Mouse (Mus musculus) retina, embryonic 14.5 days (tissue): ENCODE results near the gene Rnf144a.
"Not testable (repeated sequence)": the region's sequence is repeated elsewhere in the genome, so short reads cannot be mapped to it uniquely, and the experiment has no call there.

ENCODE experiments used
- DNase-seq: peaks from one replicate; pipeline ENCODE4 v3.0.0-alpha.2; 2015; ENCODE audit warnings: low spot score

Rnf144a gene

GRCm38 (mm10) chr12:26415104-26415771, at the start of gene Rnf144a:
Gene Rnf144a, minus strand, starts transcription at chr12:26415254.
- peak; percentile 97 for DNase-seq

- DNase-seq, result no peak
Measured at GRCm38 (mm10) chr12:26460091-26460490, 45.0 kb upstream of the Rnf144a start.

GRCm38 (mm10) chr12:26456028-26456698, 41.1 kb upstream of the Rnf144a start, which contains the start of gene Rsad2:
Gene Rsad2, minus strand, starts transcription at chr12:26456452.
- peak; percentile 15 for DNase-seq

- DNase-seq, result no peak
Measured at GRCm38 (mm10) chr12:26454682-26455081, 39.6 kb upstream of the Rnf144a start.

GRCm38 (mm10) chr12:26452951-26453350, 37.9 kb upstream of the Rnf144a start:
- no peak for DNase-seq

GRCm38 (mm10) chr12:26451150-26451549, 36.1 kb upstream of the Rnf144a start:
- no peak for DNase-seq

GRCm38 (mm10) chr12:26449483-26449882, 34.4 kb upstream of the Rnf144a start:
- DNase-seq, result no peak

GRCm38 (mm10) chr12:26446377-26447045, 31.5 kb upstream of the Rnf144a start:
- no peak for DNase-seq

- no peak for DNase-seq
Measured at GRCm38 (mm10) chr12:26444511-26444910, 29.5 kb upstream of the Rnf144a start.

GRCm38 (mm10) chr12:26444054-26444453, 29.0 kb upstream of the Rnf144a start:
- DNase-seq, result peak; percentile 82

- no peak for DNase-seq
Measured at GRCm38 (mm10) chr12:26439366-26439765, 24.3 kb upstream of the Rnf144a start.

GRCm38 (mm10) chr12:26437950-26438349, 22.9 kb upstream of the Rnf144a start:
- DNase-seq, result no peak

- DNase-seq, result no peak
Measured at GRCm38 (mm10) chr12:26436334-26436733, 21.3 kb upstream of the Rnf144a start.

- DNase-seq, result not testable (repeated sequence)
Measured at GRCm38 (mm10) chr12:26428771-26429170, 13.7 kb upstream of the Rnf144a start.

- DNase-seq, result peak; percentile 83
Measured at GRCm38 (mm10) chr12:26424841-26425240, 9.8 kb upstream of the Rnf144a start.

- DNase-seq, result no peak
Measured at GRCm38 (mm10) chr12:26418322-26418721, 3.3 kb upstream of the Rnf144a start.

GRCm38 (mm10) chr12:26416636-26417295, 1.7 kb upstream of the Rnf144a start:
- DNase-seq, result no peak

GRCm38 (mm10) chr12:26414451-26415103, 477 bp downstream of the Rnf144a start:
- no peak for DNase-seq

- DNase-seq, result peak; percentile 51
Measured at GRCm38 (mm10) chr12:26413961-26414411, 1.1 kb downstream of the Rnf144a start.

- DNase-seq, result no peak
Measured at GRCm38 (mm10) chr12:26412802-26413201, 2.3 kb downstream of the Rnf144a start.

- peak; percentile 17 for DNase-seq
Measured at GRCm38 (mm10) chr12:26411841-26412450, 3.1 kb downstream of the Rnf144a start.
